ENCODE assay signal across 22 mouse cellular contexts in the genomic region with DNA sequence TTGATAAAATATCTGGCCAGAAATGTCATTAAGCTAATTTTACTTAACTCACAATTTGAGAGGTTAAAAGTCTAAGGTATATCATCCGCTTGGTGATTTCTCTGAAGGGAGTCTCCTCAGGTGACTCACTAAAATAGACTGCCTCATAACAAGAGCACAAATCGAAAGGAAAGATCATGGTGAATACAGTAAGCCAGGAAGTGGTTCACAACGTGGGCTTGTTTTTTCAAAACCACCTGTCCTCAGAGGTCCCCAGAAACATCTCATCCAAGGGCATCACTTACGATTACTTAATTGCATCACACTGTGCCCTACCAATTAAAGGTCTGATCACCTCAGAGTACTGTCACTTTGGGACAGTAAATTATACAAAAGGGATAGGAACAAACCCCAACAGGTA.
"Had no signal": no experiment of that assay in that cellular context is flagged by ENCODE, and none has a peak within 500 bp of the region (broad histone marks: within the 10 kb centered on the region; RNA-seq: fewer than 3 reads in every experiment).

No protein-coding gene starts in this region.

- H3K36me3 ChIP-seq: limb, embryonic 12.5 days; limb, embryonic 15.5 days; midbrain, embryonic 10.5 days; midbrain, embryonic 13.5 days; neural tube, embryonic 13.5 days; stomach, embryonic 15.5 days had no signal

- H3K9me3 ChIP-seq: limb, embryonic 12.5 days; limb, embryonic 15.5 days; megakaryocyte, embryonic 14.5 days; midbrain, embryonic 10.5 days; midbrain, embryonic 13.5 days; neural tube, embryonic 13.5 days; stomach, embryonic 15.5 days had no signal

- H3K27ac ChIP-seq: limb, embryonic 12.5 days; limb, embryonic 15.5 days; liver, embryonic 14.5 days; macrophage; midbrain, embryonic 10.5 days; midbrain, embryonic 13.5 days; neural tube, embryonic 13.5 days; stomach, embryonic 15.5 days had no signal

- H3K4me2 ChIP-seq: limb, embryonic 12.5 days; limb, embryonic 15.5 days; liver, embryonic 11.5 days; lung, embryonic 14.5 days; midbrain, embryonic 13.5 days; neural tube, embryonic 13.5 days; stomach, embryonic 15.5 days had no signal

- H3K4me3 ChIP-seq: limb, embryonic 12.5 days; limb, embryonic 15.5 days; megakaryocyte, embryonic 14.5 days; midbrain, embryonic 10.5 days; midbrain, embryonic 13.5 days; myocyte; neural tube, embryonic 13.5 days; stomach, embryonic 15.5 days had no signal

- H3K9ac ChIP-seq: limb, embryonic 12.5 days; limb, embryonic 15.5 days; liver, embryonic 14.5 days; liver, postnatal 0 days; lung, embryonic 14.5 days; midbrain, embryonic 13.5 days; neural tube, embryonic 13.5 days; stomach, embryonic 15.5 days had no signal

- DNase-seq: kidney, postnatal 14 days; kidney, postnatal 4 days; left cerebral cortex, postnatal 4 days; liver, postnatal 0 days; lung, embryonic 14.5 days; retina, postnatal 1 day; right cerebral cortex, postnatal 25 days; spleen, adult 18-20 months; thymus, postnatal 25 days had no signal

- ATAC-seq: liver, postnatal 0 days; lung, postnatal 0 days; midbrain, embryonic 13.5 days; midbrain, embryonic 16.5 days had no signal

- H3K27me3 ChIP-seq: limb, embryonic 12.5 days; limb, embryonic 15.5 days; megakaryocyte, embryonic 14.5 days; midbrain, embryonic 13.5 days; neural tube, embryonic 13.5 days; stomach, embryonic 15.5 days had no signal

- H3K4me1 ChIP-seq: limb, embryonic 12.5 days; limb, embryonic 15.5 days; megakaryocyte, embryonic 14.5 days; midbrain, embryonic 10.5 days; midbrain, embryonic 13.5 days; neural tube, embryonic 13.5 days; stomach, embryonic 15.5 days had no signal
